Mouse (Mus musculus): ENCODE results near the gene Tgm5. TPM values are rescaled to one million over a fixed set of nuclear protein-coding genes. Genes with fewer than 3 reads are reported as not detected.

The Tgm5 gene
- polyA plus RNA-seq (2014; fragmentation: Illumina TruSeq; extraction: RNeasy Lipid Tissue Mini Kit (QIAGEN cat#74804); ENCODE audit: low read depth, low replicate concordance), result not detected

DNA sequence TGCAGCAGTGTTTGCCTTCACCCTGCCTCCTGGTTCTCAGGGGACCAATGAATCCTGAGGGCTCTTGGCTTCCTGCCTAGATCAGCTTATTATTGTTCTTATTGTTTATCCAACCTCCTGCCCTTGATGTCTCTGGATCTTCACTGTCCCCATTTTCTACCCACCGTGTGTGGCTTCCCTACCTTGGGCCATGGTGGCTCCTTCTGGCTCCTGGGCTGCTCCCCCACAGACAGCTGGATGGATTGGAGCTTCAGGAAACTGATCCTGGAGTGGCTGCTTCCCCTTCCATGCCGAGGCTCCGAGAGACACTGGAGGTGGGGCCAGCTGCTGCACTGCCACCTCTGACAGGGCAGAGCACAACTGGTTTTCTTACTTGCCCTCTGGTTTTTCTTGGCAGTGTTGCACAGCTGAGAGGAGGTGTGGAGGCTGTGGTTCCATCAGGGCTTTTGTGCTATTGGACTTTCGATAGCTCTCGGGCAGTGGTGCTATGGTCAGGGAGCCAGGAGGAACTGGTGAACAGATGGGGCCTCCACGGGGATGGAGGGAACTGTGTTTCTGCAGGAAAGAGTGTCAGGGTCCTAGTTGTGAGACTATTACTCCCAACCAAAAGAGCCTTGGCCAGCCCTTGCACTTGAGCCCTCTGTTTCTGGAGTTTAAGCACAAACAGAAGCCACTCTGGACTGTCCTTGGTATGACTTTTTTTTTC is at the start of gene Tgm5:
Gene Tgm5, minus strand, starts transcription at position 362 of the 706 bp plus-strand sequence.

DNA sequence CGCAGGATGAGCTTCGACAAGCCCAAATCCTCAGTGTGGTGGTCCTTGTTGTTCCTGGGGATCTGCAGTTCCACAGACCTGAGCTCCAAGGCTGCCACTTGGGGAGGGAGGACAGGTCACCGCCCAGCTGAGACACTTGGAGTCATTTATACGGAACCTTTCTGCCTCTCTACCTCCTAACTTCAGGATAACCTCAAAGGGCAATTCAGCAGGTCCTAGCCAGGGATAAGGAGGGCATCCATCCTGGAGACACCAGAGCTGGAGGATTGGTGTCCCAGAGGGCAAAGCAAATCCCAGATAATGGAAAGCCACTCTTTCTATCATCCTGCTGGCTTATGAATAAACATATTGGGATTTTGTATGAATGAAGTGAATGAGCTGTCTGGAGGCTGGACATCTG is 24.1 kb upstream of the Tgm5 start, which contains the start of gene Tgm7:
Gene Tgm7, minus strand, starts transcription at position 101 of the 400 bp plus-strand sequence.

GRCm38 (mm10) chr2:121036733-121037341 is 48.8 kb downstream of the Tgm5 start, which contains the start of gene Epb42:
Epb42 (minus strand) TSS chr2:121037072.

GRCm38 (mm10) chr2:121007925-121008663 is 77.5 kb downstream of the Tgm5 start, which contains the start of gene Ccndbp1:
Ccndbp1 (plus strand) TSS chr2:121008403.

Other genes with a start within 250 kb of the Tgm5 start
- 2.4 TPM for gene Cdan1, start 235.7 kb downstream of the Tgm5 start, polyA plus RNA-seq (2014; fragmentation: Illumina TruSeq; extraction: RNeasy Lipid Tissue Mini Kit (QIAGEN cat#74804); ENCODE audit: low read depth, low replicate concordance)
- 12.8 TPM for gene Ttbk2, start 235.2 kb downstream of the Tgm5 start, polyA plus RNA-seq (2014; fragmentation: Illumina TruSeq; extraction: RNeasy Lipid Tissue Mini Kit (QIAGEN cat#74804); ENCODE audit: low read depth, low replicate concordance)
- 37.2 TPM for gene Ubr1, start 115.1 kb downstream of the Tgm5 start, polyA plus RNA-seq (2014; fragmentation: Illumina TruSeq; extraction: RNeasy Lipid Tissue Mini Kit (QIAGEN cat#74804); ENCODE audit: low read depth, low replicate concordance)
- 42.8 TPM for gene Tmem62, start 108.8 kb downstream of the Tgm5 start, polyA plus RNA-seq (2014; fragmentation: Illumina TruSeq; extraction: RNeasy Lipid Tissue Mini Kit (QIAGEN cat#74804); ENCODE audit: low read depth, low replicate concordance)
- 57.0 TPM for gene Ccndbp1, start 77.4 kb downstream of the Tgm5 start, polyA plus RNA-seq (2014; fragmentation: Illumina TruSeq; extraction: RNeasy Lipid Tissue Mini Kit (QIAGEN cat#74804); ENCODE audit: low read depth, low replicate concordance)
- gene Epb42, start 48.8 kb downstream of the Tgm5 start, polyA plus RNA-seq (2014; fragmentation: Illumina TruSeq; extraction: RNeasy Lipid Tissue Mini Kit (QIAGEN cat#74804); ENCODE audit: low read depth, low replicate concordance), result 1.9 TPM
- not detected for gene Tgm7, start 24.0 kb upstream of the Tgm5 start, polyA plus RNA-seq (2014; fragmentation: Illumina TruSeq; extraction: RNeasy Lipid Tissue Mini Kit (QIAGEN cat#74804); ENCODE audit: low read depth, low replicate concordance)
- 34.4 TPM for gene Adal, start 54.6 kb upstream of the Tgm5 start, polyA plus RNA-seq (2014; fragmentation: Illumina TruSeq; extraction: RNeasy Lipid Tissue Mini Kit (QIAGEN cat#74804); ENCODE audit: low read depth, low replicate concordance)
- gene Lcmt2, start 54.8 kb upstream of the Tgm5 start, polyA plus RNA-seq (2014; fragmentation: Illumina TruSeq; extraction: RNeasy Lipid Tissue Mini Kit (QIAGEN cat#74804); ENCODE audit: low read depth, low replicate concordance), result 5.6 TPM
- gene Tubgcp4, start 84.8 kb upstream of the Tgm5 start, polyA plus RNA-seq (2014; fragmentation: Illumina TruSeq; extraction: RNeasy Lipid Tissue Mini Kit (QIAGEN cat#74804); ENCODE audit: low read depth, low replicate concordance), result 49.1 TPM
- gene Zscan29, start 85.3 kb upstream of the Tgm5 start, polyA plus RNA-seq (2014; fragmentation: Illumina TruSeq; extraction: RNeasy Lipid Tissue Mini Kit (QIAGEN cat#74804); ENCODE audit: low read depth, low replicate concordance), result 32.5 TPM
- gene Trp53bp1, start 185.6 kb upstream of the Tgm5 start, polyA plus RNA-seq (2014; fragmentation: Illumina TruSeq; extraction: RNeasy Lipid Tissue Mini Kit (QIAGEN cat#74804); ENCODE audit: low read depth, low replicate concordance), result 7.5 TPM
- gene Map1a, start 203.8 kb upstream of the Tgm5 start, polyA plus RNA-seq (2014; fragmentation: Illumina TruSeq; extraction: RNeasy Lipid Tissue Mini Kit (QIAGEN cat#74804); ENCODE audit: low read depth, low replicate concordance), result 0.08 TPM

Data from kidney, adult 10 weeks (tissue).